Mouse (Mus musculus) B cell, adult 2 months (primary cell): ENCODE results near the gene Slc5a9.
A peak's percentile ranks its signal among the peaks of the same experiment; 100 is the strongest.
"Not testable (repeated sequence)": the region's sequence is repeated elsewhere in the genome, so short reads cannot be mapped to it uniquely, and the experiment has no call there.

Experiments
- DNase-seq, 2 experiments: peaks; one replicate each; pipeline ENCODE4 v3.0.0; 2022

Slc5a9 gene

GRCm38 (mm10) chr4:111902775-111903174, at the start of gene Slc5a9:
Slc5a9 (minus strand) TSS chr4:111902918.
- DNase-seq = no peak

- no peak for DNase-seq
Observed at GRCm38 (mm10) chr4:111919092-111919491, 16.4 kb upstream of the Slc5a9 start, which contains the start of gene Skint8. Skint8 (plus strand) TSS chr4:111919392.

GRCm38 (mm10) chr4:111907926-111908325, 5.2 kb upstream of the Slc5a9 start:
- peak in 1 of 2 experiments; percentile 7 for DNase-seq

- no peak for DNase-seq
Observed at GRCm38 (mm10) chr4:111901473-111901872, 1.2 kb downstream of the Slc5a9 start.

DNA sequence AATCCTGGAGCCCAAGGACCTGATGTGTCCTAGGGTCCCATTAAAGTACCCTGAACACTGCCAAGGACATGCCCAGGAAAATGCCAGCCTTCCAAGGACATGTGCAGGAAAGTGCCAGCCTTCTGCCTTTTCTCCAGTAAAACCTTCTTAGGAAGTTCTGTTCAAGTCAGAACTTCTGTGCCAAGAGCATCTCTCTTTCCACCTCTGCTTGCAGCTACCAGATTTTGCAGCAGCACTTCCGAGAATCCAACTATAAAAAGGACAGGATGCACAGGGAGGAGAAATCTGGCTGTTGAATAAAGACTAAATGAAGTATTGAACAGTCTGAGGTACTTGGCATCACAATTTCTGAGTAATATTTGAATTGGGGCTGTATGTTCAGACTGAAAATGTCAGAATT, 2.2 kb downstream of the Slc5a9 start:
- DNase-seq = not testable (repeated sequence)

GRCm38 (mm10) chr4:111898566-111898965, 4.2 kb downstream of the Slc5a9 start:
- no peak for DNase-seq

DNA sequence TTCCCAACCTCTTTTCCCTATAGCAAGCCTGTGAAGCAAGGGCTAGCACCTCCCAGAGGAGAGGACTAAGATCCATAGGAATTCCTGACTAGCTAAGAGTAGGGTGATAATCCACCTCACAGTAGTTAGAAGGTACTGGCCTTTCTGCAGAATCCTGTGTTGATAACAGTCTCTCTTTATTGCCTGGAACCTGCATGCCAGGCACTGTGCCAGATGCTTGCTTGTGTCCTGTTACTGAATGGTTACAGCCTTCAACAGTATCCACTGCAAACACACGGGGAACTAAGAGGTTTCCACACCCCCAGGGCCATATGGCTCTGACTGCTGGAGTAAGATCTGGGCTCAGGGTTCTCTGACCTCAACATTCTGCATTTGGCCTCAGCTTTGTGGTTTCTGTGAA, 5.0 kb downstream of the Slc5a9 start:
- no peak for DNase-seq

DNA sequence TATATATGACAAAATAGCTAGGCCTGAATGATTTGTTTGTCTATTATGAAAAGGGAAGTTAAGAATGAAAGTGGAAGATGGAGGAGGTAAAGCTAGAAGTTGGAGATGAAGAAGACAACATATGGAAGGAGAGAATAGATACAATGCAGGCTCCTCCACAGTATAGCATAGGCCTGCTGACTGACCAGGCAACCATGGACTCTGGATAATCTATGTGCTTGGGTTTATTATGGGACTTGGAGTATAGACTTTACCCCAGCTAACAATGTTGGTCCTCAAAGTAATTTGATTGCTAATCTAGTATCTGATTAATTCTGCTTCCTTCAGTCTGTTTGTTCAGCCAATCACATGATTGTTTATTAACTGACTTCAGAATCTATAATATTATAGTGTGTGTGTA, 10.6 kb downstream of the Slc5a9 start:
- no peak for DNase-seq

- DNase-seq = peak; percentile 66 to 69
Observed at GRCm38 (mm10) chr4:111886607-111887006, 16.1 kb downstream of the Slc5a9 start.

- peak; percentile 57 to 58 for DNase-seq
Observed at GRCm38 (mm10) chr4:111886018-111886417, 16.7 kb downstream of the Slc5a9 start.

GRCm38 (mm10) chr4:111883543-111883942, 19.2 kb downstream of the Slc5a9 start:
- DNase-seq = no peak

DNA sequence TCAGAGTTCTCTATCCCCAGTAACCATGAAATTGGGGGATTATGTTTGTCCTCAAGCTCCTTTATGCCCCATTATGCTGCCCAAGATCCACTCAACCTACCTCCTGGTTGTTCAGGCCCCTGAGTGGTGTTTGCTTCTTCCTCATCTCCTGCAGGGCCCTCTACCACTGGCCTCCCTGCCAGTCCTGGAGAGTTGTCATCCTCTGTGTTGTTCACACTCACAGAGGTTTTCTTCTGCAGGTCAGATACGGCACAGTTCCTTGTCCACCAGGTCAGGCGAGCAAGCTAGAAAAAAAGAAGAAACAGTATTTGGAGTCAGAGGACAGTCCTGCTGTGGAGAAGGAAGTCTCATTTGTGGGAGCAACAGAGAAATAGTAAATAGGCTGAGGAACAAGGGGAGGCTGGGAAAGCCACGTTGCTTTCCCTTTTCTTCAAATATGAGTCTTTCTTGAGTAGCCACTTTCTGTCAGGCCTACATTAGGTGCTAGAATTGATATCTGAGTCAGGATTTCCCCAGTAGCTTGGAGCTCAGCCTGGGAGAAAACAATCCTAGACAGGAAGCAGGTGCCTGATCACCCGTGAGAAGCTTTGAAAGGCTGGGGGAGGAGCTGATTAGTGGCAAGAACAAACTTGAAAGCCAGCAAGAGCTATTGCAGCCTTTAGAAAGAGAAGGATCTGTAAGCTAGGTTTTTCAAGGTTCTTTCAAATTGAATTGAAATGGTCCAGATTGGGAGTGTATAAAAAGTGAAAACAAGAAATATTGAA, 22.4 kb downstream of the Slc5a9 start:
- DNase-seq = no peak

DNA sequence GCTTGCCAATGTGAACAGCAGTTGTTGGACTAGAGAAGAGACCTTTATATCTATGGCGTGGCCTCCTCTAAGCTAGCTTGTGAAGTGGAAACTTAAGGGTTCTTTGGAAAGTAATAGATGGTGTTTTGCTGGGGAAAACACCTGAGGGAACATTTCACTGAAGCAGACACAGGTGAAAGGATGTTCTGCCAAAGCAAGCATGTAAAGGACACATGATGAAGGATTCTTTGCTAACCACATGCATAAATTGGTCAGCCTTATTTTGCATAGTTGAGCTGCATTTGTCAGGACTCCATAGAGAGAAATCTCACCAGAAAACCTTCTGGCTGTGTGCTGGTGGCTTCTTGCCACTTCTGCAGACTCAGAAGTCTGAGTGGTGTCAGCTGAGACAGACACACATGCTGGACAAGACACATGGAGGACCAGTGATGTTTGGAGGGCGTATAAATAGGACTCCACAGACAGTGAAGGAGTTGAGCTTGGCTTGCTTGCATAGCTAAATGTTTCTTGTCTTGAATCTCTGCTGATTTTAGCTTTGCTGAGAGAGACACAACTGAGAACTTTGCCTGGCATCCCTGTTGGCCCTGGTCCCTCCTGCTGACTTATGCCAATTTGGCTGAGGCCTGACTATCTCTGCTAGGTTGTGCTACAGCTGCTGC, 34.8 kb downstream of the Slc5a9 start:
- DNase-seq = no peak

GRCm38 (mm10) chr4:111866701-111867100, 36.0 kb downstream of the Slc5a9 start:
- DNase-seq = no peak

GRCm38 (mm10) chr4:111852626-111853025, 50.1 kb downstream of the Slc5a9 start:
- DNase-seq = no peak

- no peak for DNase-seq
Observed at GRCm38 (mm10) chr4:111838882-111839281, 63.8 kb downstream of the Slc5a9 start.
